Mouse (Mus musculus): ENCODE results near the gene Tspo2. TPM values are rescaled to one million over a fixed set of nuclear protein-coding genes. Genes with fewer than 3 reads are reported as not detected.

Tspo2 gene
- total and polyA plus RNA-seq, 2 experiments from 2014 or later: 0.90 to 2.0 TPM

DNA sequence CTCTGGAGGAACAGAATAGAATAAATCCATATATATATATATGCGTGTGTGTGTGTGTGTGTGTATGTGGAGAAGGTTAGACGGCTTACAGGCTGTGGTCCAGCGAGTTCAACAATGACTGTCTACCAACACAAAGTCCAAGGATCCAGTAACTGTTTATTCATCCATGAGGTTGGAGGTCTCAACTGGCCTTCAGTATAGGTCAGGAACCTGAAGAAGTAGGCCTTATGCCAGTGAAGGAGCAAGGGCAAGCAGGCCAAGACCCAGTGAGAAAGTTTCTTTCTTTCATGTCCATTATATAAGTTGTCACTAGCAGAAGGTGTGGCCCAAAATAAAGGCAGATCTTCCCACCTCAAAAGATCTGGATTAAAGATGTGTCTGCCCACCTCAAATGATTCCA is 48.6 kb downstream of the Tspo2 start:
- Histone ChIP-seq H3K4me2 (ENCODE audit: low read depth, low read length) (no peak overlapping the region), H3K4me3 (ENCODE audit: low read length) (no peak overlapping the region), H3K36me3 (ENCODE audit: insufficient read depth, low read length) (peaks cover 21% of the 10 kb centered on the region; the same call in 1 of the 2 replicates), H3K27me3 (ENCODE audit: insufficient read depth, low read length) (no peaks in the 10 kb centered on the region), H3K27ac (no peak overlapping the region), H3K9me3 (ENCODE audit: low read length) (no peaks in the 10 kb centered on the region), H3K4me1 (ENCODE audit: insufficient read depth, low read length) (0 out of 2 replicates have a peak, but pooled peaks cover 8% of the 10 kb centered on the region), H3K9ac (replicated peaks; ENCODE audit: low read length) (no peak overlapping the region)
- WGBS: 91% methylated on average over 3 of the region's 3 CpGs
- ATAC-seq (no peak), DNase-seq (ENCODE audit: low spot score) (no peak)
- TF ChIP-seq CTCF (IDR thresholded peaks at IDR 0.05; ENCODE audit: low read depth): no peak

DNA sequence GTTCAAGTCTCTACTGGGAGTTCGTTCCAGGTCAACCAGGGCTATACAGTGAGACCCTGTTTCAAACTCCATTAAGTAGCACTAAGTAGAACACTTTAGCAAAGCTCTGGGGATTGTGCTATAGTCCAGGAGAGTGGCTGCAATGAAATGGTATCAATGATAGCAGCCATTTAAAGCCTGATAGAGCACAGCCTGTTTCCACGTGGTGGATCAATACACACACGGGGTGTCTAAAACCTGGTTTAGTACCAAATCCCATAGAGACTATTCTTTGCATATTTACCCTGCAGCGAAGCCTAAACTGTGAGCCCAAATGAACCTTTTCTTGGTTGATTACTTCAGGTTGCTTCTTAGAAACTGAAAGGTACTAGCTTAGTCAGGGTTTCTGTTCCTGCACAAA is 49.6 kb downstream of the Tspo2 start:
- Histone ChIP-seq H3K9me3 (ENCODE audit: low read length) (no peaks in the 10 kb centered on the region), H3K4me2 (ENCODE audit: low read depth, low read length) (no peak overlapping the region), H3K27ac (no peak overlapping the region), H3K9ac (replicated peaks; ENCODE audit: low read length) (no peak overlapping the region), H3K4me3 (ENCODE audit: low read length) (no peak overlapping the region), H3K27me3 (ENCODE audit: insufficient read depth, low read length) (no peaks in the 10 kb centered on the region), H3K4me1 (ENCODE audit: insufficient read depth, low read length) (no peaks in the 10 kb centered on the region), H3K36me3 (ENCODE audit: insufficient read depth, low read length) (peaks cover 21% of the 10 kb centered on the region; the same call in 1 of the 2 replicates)
- TF ChIP-seq CTCF (IDR thresholded peaks at IDR 0.05; ENCODE audit: low read depth): no peak
- DNase-seq (ENCODE audit: low spot score): no peak
- WGBS: 84% methylated on average over 4 of the region's 4 CpGs
- ATAC-seq: no peak

Other genes starting within 250 kb of the Tspo2 start
- gene Trem1, start 218.8 kb downstream of the Tspo2 start, total RNA-seq (2014; rRNA removed): not detected in 2 replicates
- gene Trem1, start 218.8 kb downstream of the Tspo2 start, polyA plus RNA-seq (2015; fragmentation: Nextera tagmentation; extraction: Ambion mirVana): 0.09 TPM in 1 of 2 replicates, not detected in the other
- gene Trem3, start 203.7 kb downstream of the Tspo2 start, total RNA-seq (2014; rRNA removed): not detected in 2 replicates
- gene Trem3, start 203.7 kb downstream of the Tspo2 start, polyA plus RNA-seq (2015; fragmentation: Nextera tagmentation; extraction: Ambion mirVana): not detected in 2 replicates
- not detected in 2 replicates for gene Treml4, start 187.2 kb downstream of the Tspo2 start, total RNA-seq (2014; rRNA removed)
- 0.19 and 0.66 TPM in 2 replicates for gene Treml4, start 187.2 kb downstream of the Tspo2 start, polyA plus RNA-seq (2015; fragmentation: Nextera tagmentation; extraction: Ambion mirVana)
- 0.11 and 1.8 TPM in 2 replicates for gene Treml2, start 152.0 kb downstream of the Tspo2 start, total RNA-seq (2014; rRNA removed)
- 0.08 and 0.09 TPM in 2 replicates for gene Treml2, start 152.0 kb downstream of the Tspo2 start, polyA plus RNA-seq (2015; fragmentation: Nextera tagmentation; extraction: Ambion mirVana)
- gene B430306N03Rik, start 135.4 kb downstream of the Tspo2 start, total RNA-seq (2014; rRNA removed): 0.05 TPM in 1 of 2 replicates, not detected in the other
- gene B430306N03Rik, start 135.4 kb downstream of the Tspo2 start, polyA plus RNA-seq (2015; fragmentation: Nextera tagmentation; extraction: Ambion mirVana): not detected in 2 replicates
- gene Trem2, start 105.1 kb downstream of the Tspo2 start, total RNA-seq (2014; rRNA removed): 14.5 and 18.0 TPM in 2 replicates
- gene Trem2, start 105.1 kb downstream of the Tspo2 start, polyA plus RNA-seq (2015; fragmentation: Nextera tagmentation; extraction: Ambion mirVana): 9.0 and 9.4 TPM in 2 replicates
- gene Treml1, start 91.6 kb downstream of the Tspo2 start, total RNA-seq (2014; rRNA removed): 1.6 TPM in 1 of 2 replicates, not detected in the other
- not detected in 2 replicates for gene Treml1, start 91.6 kb downstream of the Tspo2 start, polyA plus RNA-seq (2015; fragmentation: Nextera tagmentation; extraction: Ambion mirVana)
- gene Nfya, start 41.6 kb downstream of the Tspo2 start, total RNA-seq (2014; rRNA removed): 29.0 and 39.7 TPM in 2 replicates
- gene Nfya, start 41.6 kb downstream of the Tspo2 start, polyA plus RNA-seq (2015; fragmentation: Nextera tagmentation; extraction: Ambion mirVana): 3.5 and 5.0 TPM in 2 replicates
- 9.9 and 10.2 TPM in 2 replicates for gene Oard1, start 41.5 kb downstream of the Tspo2 start, total RNA-seq (2014; rRNA removed)
- 34.4 and 36.7 TPM in 2 replicates for gene Oard1, start 41.5 kb downstream of the Tspo2 start, polyA plus RNA-seq (2015; fragmentation: Nextera tagmentation; extraction: Ambion mirVana)
- 0.78 and 1.2 TPM in 2 replicates for gene Apobec2, start 18.6 kb downstream of the Tspo2 start, total RNA-seq (2014; rRNA removed)
- gene Apobec2, start 18.6 kb downstream of the Tspo2 start, polyA plus RNA-seq (2015; fragmentation: Nextera tagmentation; extraction: Ambion mirVana): 1.1 and 1.2 TPM in 2 replicates
- 0.26 TPM in 1 of 2 replicates, not detected in the other for gene Unc5cl, start 3.4 kb upstream of the Tspo2 start, total RNA-seq (2014; rRNA removed)
- 0.13 and 0.32 TPM in 2 replicates for gene Unc5cl, start 3.4 kb upstream of the Tspo2 start, polyA plus RNA-seq (2015; fragmentation: Nextera tagmentation; extraction: Ambion mirVana)

Measured in hindbrain, postnatal 0 days (tissue).